Mouse (Mus musculus) cerebellum, adult 11 months (tissue): ENCODE measurements at regions not wholly inside any gene's neighbourhood (a gene's known extent, or its start where the extent isn't known, plus 50 kb on each side); places are given as distances from the start of the nearest gene placed in this dataset.

Source experiments
- DNase-seq: peaks from one replicate; pipeline ENCODE4 v3.0.0; 2022

DNA sequence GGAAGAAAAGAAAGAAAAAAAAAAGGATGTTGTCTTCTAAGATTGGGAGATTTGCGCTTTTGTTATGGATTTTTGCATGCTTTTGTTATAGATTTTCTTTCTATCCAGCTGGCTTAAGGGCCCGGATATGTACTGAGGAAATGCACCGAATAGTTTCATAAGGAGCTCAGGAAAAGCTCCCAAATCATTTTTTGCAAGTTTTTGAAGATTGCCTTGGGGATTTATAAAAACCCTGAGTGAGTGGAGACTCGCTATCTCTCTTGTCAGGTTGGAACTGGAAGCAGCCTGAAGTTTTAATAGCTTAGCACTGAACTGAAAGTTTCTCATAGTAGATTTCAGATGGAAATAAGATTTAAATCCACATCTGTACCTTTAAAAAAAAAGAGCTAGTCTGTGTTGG, 188.0 kb upstream of the Prickle1 start:
- no peak for DNase-seq

DNA sequence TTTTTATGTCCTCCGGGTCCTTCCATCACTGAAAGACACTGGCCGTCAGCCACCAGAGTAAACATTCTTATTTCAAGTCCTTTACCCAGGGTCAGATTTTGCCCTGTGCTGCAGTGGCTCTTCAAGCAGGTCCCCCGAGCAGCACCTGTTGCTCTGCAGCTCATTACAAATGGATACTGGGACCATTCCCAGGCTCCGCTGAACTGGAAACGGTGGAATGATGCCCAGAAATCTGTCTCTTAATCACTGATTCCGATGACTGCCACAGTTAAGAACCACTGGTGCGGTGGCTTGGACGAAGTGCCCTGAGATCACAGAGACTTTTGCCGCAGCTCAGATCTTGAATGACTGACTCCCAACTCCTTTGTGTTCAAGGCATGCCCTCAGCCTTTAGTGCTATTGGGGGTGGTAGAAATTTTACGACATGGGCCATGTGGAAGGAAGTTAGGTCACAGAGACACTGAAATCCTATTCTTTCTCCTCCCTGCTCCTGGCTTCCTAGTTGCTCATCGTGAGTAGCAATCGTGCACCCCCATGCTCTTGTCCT, 179.6 kb upstream of the Prickle1 start:
- no peak for DNase-seq

DNA sequence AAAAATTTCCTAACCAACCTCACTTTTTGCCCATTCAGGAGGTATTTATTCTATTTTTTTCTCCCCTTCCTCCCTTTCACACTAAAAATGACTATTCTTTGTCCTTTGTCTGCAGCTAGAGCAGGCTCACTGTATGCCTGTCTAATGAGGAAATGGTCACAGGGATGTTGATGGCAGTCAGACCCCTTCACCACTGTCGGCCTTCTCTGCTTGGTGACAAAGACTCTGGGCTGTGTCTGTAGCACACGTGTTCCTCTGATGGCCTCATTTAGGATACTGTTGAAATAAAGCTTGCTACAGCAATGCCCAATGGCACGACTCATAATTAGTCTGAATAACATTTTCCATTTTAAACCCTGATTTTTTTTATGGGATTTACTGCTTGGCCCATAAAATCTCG, 178.6 kb upstream of the Prickle1 start:
- no peak for DNase-seq

DNA sequence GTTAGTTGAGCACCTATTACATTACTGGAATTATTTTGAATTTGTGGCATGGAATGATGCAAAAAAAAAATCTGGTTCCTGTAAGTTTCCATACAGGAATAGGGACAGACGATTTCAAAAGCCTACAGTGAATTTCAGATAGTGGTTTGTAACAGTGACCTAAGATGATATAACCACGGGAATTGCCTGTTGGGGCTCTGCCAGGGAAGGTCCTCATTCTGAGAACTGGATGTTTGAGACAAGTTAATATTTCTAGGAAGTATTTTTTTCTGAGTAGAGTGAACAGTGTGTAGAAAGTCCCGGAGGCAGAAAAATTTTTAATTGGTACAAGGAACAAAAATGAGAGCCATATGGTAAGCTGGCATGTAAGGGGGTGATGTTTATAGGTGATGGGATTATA, 171.3 kb upstream of the Prickle1 start:
- DNase-seq = no peak

DNA sequence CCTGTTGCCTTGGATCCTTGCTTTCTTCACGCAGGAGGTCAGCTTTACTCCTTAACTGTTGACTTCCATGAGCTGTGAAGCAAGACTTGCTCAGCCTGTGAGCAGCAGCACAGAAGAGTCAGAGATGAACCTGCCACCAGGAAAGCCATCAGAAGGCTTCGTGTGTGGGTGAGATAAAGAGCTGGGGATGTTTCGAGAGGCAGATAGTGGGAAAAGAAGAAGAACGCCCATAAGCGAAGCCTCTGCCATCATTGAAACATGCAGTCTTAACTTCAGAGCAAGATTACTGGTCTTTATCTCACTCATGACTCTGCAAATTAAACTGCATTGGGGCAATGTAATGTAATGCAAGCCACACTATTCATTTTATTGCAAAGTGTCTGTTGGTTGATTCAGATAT, 167.4 kb upstream of the Prickle1 start:
- DNase-seq = no peak

DNA sequence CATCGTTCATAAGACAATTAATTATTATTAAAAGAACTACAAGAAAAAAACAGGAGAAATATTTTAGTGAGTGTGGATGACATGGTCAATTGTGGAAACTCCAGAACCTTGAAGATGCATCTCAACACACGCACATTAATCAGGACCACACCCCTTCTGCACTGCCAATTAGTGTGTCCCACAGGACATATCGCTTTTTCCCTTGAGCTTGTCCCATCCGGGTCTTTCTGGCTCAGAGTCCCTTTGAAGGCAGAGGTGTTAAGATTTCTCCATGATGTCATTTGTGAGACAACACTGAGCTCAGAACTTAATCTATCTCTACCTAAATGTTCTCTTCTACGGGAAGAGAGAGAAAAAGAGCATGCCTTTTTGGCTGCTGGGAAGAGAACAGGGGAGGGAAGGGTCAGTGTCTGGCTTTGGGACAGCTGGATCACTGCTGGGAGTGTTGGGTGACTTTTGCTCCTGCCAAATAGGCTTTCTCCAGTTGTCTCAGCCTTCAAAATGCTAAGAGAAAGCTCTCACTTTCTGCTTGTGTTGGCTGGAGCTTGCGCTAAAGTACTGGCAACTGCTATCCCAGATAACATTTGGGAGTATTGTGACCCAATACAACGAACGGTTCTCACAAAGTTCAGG, 162.6 kb upstream of the Prickle1 start:
- no peak for DNase-seq

DNA sequence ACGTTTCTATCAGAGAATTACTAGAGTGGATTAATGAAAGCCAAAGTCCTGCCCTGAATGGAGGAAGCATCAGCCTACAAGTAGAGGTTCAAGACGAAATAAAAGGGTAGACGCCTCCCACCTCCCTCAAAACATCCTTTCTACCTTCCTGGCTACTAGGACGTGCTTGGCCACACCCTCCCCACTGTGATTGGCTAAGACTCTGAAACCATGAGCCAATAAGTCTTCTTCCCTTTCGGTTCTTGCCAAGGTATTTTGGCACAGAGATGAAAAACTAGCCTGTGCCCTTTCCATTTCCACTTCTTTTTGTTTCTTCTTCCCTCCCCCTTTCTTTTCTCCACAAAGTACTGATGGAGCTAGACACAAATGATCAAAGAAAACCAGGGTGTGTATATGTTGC, 160.3 kb upstream of the Prickle1 start:
- DNase-seq = no peak

DNA sequence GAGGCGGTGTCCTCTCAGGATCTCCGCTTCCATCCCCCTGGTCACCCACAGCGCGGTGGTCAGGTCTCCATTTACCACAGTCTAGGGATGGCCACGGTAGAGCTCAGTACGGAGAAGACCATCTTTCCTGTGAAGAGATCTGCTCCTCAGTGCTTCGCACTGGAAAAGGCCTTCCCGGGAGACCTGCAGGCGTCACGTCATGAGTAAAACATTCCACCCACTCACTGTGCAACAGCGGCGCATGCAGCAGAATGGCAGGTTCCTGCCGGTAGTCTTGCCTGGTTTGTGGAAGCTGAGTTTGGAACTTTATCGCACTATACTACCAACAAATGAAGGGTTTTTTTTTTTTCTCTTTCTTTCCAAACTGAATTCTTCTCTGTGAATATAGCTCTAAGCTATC, 156.1 kb upstream of the Prickle1 start:
- no peak for DNase-seq

DNA sequence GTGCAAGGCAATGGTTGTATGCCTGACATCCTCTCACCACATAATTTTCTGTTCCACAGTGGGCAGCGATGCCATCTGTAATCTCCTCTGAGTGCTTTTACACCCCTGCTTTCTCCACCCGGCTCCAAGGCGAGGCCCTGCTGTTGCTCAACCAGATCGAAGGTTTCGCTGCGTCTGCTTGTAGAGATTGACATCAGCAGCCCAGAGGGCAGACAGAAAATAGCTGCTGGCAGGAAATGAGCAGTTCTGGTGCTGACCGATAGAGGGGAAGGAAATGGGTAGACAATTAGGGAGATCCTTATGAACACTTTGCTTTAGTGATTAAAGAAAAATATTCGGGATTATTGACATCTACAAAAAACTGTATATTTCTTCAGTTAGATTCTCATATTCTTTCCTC, 155.3 kb upstream of the Prickle1 start:
- no peak for DNase-seq

DNA sequence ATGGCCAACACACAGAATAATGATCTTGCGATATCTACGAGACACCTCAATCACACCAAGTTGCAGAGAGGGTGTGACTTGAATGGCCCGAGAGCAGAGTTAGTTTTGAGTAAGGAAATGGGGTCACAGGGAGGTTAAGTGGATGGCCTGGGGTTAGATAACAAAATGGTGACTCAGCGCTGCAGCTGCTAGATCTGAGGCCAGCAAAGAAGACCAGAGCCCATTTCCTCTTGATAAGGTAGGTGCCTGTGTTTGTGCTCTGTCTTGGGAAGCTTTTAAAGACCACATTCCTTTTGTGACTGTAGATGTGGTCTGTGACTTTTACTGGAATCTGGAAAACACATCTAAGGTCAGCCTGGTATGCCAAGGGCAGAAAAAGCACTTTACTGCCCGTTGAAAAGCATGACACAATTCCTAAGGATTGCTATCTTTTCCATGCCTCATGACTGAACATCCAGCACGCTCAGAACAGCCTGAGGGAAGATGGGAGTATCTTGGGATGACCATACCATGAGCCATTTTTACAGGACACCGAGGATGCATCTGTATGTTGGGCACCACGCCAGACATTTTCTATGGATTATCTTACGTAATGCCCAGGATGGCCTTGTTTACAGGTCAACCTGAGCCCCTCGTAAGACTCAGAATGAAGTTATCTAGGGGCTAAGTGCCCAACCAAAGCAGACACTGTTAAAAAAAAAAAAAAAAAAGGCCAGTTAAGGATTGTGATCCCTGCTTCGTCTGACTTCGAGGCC, 148.7 kb upstream of the Prickle1 start:
- no peak for DNase-seq

DNA sequence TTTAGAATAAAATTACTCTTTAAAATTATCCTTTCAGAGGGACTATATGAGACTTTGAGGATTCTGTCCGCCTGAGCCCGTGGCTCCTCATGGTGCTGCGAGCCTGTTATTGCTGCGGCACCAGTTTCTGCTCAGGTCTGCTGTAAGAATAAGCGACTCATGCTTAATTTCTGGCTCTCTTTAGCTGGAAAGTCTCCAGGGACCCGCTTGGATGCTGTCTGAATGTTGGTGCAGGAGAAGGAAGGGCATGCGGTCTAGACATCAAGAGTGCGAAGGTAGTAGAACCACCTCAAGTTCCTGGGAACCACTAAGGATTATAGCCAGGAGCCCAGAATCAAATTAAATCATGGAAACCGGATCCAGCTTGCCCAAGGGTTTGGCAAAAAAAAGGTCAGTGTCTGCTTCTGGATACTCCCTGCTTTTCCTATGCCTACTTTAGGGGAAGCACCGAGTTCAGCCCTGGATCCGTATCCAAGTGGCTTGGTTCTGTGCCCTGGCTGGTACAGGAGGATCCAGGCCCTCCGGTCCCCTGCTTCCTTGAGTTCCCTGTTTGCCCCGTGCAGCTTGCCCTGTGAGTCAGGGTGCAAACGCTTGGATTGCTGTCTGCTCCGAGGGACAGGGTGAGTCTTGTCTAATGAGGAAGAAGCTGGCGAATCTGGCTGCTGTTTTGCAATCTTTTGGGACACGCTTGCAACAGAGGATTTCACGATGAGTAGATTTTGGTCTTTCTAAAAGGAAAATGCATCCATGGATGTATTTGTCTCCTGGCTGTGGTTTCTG, 138.2 kb upstream of the Prickle1 start:
- no peak for DNase-seq

DNA sequence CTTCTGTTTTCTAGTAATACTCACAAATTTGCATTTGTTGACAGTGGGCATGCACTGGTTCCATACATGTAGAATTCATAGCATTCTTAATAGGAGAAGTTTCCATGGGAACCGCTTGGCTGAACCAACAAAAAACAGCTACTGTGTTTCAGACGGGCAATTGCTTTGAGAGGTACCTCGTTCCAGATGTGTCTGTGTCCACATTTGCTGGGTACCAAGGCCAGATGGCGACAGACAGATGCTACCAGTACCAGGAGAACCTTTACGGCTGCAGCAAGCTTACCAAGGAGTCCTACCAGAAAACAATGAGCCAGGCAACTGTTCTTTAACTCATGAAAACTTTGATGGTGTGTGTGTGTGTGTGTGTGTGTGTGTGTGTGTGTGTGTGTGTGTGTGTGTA, 137.1 kb upstream of the Prickle1 start:
- no peak for DNase-seq

DNA sequence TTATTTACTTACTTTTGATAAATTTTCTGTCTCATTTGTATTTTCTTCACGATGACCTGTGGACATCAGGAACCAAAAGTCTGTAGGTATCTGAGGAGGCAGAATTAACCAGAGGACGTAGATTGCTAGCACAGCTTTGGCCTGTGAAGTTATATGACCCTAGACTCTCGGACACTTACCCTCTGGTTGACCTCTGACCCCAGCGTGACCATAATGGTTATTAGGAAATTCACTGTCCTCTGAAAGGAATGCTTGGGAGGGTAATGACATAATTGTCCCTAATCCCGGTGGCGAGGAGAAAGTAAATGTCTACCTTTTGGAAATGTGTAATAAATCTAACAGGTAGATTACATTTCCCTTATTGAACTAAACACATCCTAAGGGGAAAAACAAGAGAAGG, 135.5 kb upstream of the Prickle1 start:
- DNase-seq = no peak

DNA sequence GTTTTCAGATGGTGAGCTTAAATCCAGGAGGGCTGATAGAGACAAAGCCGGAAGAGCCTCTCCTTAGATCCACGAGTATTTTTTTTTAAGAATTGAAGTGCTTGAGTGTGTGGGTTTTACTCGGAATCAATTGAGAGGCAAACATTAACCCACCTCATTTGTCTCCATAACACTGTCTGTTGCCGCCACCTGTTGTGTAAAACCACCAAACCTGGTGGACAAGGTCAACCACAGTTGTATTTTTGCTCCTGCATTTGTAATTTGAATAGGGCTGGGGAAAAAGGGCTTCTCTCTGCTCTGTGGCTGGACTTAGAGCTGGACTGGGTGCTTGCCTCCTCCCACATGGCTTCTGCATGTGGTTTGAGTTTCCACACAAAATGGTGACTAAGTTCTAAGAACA, 119.8 kb upstream of the Prickle1 start:
- DNase-seq = no peak

DNA sequence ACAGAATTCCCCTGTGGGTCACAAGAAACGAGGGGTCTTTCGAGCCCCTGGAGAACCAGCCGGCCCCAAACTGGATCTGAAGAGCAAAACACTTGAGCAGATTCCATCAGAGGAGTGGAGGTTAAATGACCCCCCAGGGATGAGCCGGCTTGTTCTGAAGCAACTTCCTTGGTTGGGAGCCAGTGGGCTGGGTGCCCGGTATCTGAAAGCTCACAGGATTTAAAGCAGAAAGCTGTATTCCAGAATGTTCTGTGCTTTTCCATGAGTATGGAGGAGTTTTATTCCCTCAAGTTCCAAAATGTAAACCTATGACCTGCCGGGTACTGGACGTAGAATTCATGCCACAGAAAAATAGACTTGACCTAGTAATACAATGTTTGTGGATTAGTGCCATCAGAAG, 117.7 kb upstream of the Prickle1 start:
- no peak for DNase-seq

DNA sequence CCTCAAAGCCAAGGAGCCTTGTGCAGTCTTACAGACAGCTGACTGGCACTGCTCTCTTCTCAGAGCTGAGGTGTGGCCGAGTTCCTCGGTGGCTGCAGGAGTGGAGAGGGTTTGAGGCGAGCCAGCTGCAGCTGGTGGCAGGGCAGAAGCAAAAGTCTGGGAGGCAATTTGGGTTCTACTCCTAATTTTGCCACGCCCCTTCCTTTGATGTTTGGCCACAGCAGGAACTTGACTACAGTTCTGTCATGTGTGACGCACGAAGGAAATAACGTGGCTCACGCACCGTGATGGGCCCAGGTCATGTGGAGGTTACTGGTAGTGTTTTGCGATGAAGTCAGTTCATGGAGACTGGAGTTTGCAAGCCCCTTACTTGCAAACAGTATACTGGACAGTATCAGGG, 116.9 kb upstream of the Prickle1 start:
- no peak for DNase-seq

DNA sequence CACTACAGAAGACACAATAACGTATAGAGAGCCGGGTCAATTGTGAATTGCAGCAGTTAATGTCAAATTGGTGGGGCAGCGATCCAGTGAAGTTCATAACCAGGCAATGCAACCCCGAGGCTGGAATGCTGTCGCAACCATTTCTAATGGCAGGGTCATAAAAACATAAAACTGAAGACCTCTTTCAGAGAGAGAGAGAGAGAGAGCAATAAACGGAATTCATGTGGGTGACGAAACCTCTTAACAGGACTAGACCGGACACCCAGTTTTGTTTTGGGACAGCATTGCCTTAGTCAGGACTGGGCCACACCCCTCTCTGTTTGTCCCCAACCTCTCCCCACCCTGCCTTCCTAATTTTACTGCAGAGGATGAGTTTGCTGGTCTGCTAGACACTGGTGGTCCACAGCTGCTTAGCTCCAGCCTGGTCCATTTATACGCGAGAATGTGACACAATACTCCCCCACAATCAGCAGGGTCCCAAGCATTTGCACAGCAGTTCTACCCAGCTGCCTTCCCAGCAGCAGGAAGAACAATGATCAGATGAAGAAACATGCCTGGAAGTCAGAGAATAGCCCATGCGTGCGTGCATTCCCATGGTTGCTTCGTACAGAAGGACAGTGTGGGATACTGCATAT, 115.6 kb upstream of the Prickle1 start:
- no peak for DNase-seq

DNA sequence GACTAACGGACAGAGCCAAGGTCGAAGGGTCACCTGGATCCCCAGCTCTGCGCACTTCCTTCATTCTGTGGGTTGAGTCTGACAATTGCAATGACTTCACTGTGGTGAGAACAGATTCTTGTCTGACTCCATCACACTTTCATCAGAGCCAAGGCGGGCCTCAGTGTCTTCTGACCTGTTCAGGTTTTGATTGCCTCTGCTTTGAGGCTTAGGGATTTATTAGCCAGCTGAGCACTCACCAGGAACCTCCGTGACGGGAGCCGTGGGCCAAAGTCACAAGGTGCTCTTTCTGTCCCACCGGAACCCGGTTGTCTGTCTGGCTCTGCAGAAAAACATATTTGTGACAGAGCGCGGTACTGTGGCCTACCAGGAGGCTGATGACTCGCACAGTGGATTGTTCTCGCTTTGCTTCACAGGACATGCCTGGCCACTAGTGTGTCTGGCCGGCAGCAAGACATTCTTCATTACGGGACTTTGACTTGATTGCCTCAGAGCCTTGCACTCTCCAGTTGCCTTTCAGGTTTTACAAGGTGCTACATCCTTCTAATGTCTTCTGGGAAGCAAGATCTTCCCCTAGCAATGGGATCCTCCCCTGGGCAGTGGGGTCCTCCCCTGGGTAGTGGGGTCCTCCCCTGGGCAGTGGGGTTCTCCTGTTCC, 114.9 kb upstream of the Prickle1 start:
- no peak for DNase-seq

DNA sequence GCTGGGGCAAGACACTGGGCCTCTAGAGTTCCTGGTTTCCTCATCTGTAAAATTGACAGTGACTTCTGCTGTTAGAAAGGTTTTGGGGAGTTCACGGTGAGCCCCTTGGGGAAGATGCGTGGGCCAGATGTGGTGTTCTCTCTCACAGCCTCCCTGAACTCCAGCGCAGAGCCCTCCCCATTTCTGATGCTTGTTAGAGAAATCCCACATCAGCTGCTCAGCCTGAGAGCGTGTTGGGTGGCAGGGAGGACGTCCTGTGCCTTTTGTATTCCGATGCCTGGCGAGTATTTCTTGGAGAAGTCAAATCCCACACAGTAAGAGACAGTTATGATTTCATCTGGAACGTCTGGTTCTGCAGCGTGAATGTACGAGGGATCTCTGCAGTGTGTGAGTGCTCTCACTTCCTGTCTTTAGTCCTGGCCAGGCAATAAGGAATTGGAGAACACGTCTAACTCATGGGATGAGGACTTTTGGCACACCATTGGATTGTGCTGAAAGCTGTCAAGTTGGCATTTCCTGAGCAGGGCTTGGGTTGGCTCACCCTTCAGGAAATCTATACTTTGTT, 110.8 kb upstream of the Prickle1 start:
- DNase-seq = no peak

DNA sequence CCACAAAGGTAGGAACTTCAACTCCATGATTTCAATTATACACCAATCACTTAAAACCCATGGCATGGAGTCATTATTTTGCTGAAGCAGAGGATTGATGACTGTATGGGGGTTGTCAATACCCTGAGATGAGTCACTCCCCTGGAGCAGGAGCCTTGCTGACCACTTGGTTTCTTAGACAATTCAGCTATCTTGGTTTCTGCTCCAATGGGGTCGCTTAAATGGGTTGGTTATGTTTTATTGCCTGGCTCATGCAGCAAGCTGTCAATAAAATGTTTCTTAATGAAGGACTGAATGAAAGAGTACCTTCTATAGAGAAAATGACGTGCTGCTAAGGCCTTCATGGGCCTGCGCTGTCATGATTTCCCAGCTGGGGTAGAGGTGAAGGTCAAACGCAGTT, 110.0 kb upstream of the Prickle1 start:
- DNase-seq = no peak

DNA sequence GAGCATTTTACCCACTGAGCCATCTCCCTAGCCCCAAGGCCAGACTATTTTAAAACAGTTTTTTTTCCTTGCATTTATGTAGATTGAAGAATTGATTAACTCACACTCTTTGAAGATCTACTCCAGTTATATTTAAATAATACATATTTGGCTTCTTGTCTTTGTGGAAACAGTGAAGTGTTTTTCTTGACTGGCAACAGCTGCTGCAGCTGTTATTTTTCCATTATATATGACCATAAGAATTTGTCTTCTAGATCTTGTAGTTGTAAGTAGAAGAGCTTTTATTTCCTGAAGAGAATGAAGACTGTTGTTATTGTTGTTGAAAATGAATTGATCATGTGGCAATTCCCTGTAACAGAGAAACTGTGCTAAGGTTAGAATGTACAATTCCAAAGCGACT, 109.4 kb upstream of the Prickle1 start:
- no peak for DNase-seq

DNA sequence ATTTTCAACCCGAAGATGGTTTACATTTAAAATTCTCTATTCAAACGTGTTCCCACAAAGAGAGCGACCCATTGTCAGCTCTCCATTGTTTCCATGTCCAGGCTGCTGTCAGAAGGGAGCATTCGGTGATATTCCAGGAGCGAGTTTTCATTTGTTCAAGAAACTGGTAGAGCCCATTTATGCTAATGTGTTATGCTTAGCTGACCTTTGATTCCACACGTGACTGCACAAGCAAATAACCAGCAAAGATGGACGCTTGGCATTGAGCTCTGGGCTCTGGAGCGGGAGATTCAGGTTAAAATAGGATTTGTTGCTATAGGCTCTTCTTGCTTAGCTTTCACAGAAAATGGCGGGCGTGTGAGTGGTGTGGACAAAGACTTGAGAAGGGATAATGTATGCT, 105.3 kb upstream of the Prickle1 start:
- DNase-seq = no peak

DNA sequence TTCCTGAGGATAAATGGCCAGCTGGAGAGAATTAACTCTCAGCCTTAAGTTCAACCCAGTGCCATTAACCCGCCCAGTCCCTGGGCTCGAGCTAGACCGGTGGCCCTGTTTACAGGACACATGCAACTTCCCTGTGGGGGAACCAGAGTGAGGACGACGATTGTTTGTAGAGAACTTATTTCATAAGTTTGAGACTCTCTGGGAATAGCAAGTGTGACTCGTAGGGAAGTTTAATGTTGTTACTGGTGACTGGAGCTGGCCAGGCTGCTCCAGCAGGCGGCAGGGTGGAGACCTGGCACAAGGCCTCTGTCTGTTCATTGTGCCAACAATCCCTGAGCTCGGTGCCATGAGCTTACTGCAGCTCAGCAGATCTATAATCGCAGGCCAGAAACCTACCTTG, 104.3 kb upstream of the Prickle1 start:
- DNase-seq = peak; percentile 3
